Mouse (Mus musculus) spleen, adult 2 months (tissue): Measurements from ENCODE around the gene Ddn.

ENCODE experiments used
- CTCF ChIP-seq: fragments of 200-500 bp; IDR thresholded peaks from 2 replicates; pipeline ENCODE4 v1.5.1; 2011; ENCODE audit warnings: mild to moderate bottlenecking, inconsistent platforms; ENCODE audit not compliant: insufficient read depth, insufficient read length, insufficient replicate concordance; ENCODE audit errors: extremely low read depth
- POLR2A ChIP-seq: fragments of 200-500 bp; IDR thresholded peaks from 2 replicates; pipeline ENCODE4 v1.6.1; 2011; ENCODE audit warnings: low read depth, low read length, inconsistent platforms

- TF ChIP-seq CTCF (no peak), POLR2A (no peak)
Observed at GRCm38 (mm10) chr15:98785744-98786143, 23.5 kb downstream of the Ddn start.
